Mouse (Mus musculus) embryonic facial prominence, embryonic 11.5 days (tissue): ENCODE data around the gene Otulin. TPM values are rescaled to one million over a fixed set of nuclear protein-coding genes. Genes with fewer than 3 reads are reported as not detected.

Experiments used
- ATAC-seq: fragments of 200-750 bp; cut with Nextera tagmentation; replicated peaks from 2 replicates; pipeline ENCODE4 v1.8.0; 2017; ENCODE audit warnings: low read depth; ENCODE audit not compliant: insufficient number of reproducible peaks, low FRiP score, low TSS enrichment
- DNase-seq: peaks from one replicate; pipeline ENCODE4 v3.0.0-alpha.2; 2015; ENCODE audit warnings: low spot score
- H3K27ac ChIP-seq: fragments of 300-500 bp; sonication (generic); replicated peaks from 2 replicates; pipeline ENCODE4 v1.5.1; 2014; ENCODE audit warnings: mild to moderate bottlenecking, low read depth, low read length, control low read depth
- H3K27me3 ChIP-seq: fragments of 300-500 bp; sonication (generic); 2 replicates; pipeline ENCODE4 v1.6.1; 2014; ENCODE audit warnings: mild to moderate bottlenecking, low read length, moderate library complexity, mixed read lengths; ENCODE audit not compliant: control insufficient read depth, insufficient read depth
- H3K36me3 ChIP-seq: fragments of 300-500 bp; sonication (generic); replicated peaks from 2 replicates; pipeline ENCODE4 v1.6.1; 2014; ENCODE audit warnings: low read depth, mild to moderate bottlenecking, low read length, moderate library complexity, mixed read lengths; ENCODE audit not compliant: control insufficient read depth, insufficient read depth
- H3K4me1 ChIP-seq: fragments of 300-500 bp; sonication (generic); 2 replicates; pipeline ENCODE4 v1.6.1; 2014; ENCODE audit warnings: low read length, mixed read lengths; ENCODE audit not compliant: control insufficient read depth, insufficient read depth
- H3K4me2 ChIP-seq: fragments of 300-500 bp; sonication (generic); 2 replicates; pipeline ENCODE4 v1.6.1; 2014; ENCODE audit warnings: low read depth, mild to moderate bottlenecking, control low read depth, low read length, moderate library complexity
- H3K4me3 ChIP-seq: fragments of 300-500 bp; sonication (generic); 2 replicates; pipeline ENCODE4 v1.5.1; 2014; ENCODE audit warnings: low read depth, low read length, control low read depth
- H3K9ac ChIP-seq: fragments of 300-500 bp; sonication (generic); replicated peaks from 2 replicates; pipeline ENCODE4 v1.6.1; 2014; ENCODE audit warnings: mild to moderate bottlenecking, control low read depth, low read length
- H3K9me3 ChIP-seq: fragments of 300-500 bp; sonication (generic); replicated peaks from 2 replicates; pipeline ENCODE4 v1.6.1; 2016; ENCODE audit warnings: mild to moderate bottlenecking, low read length, inconsistent platforms, mixed read lengths; ENCODE audit not compliant: control insufficient read depth
- WGBS: fragments of 180-500 bp; shearing (Covaris S2); extraction: QIAGEN DNeasy Blood & Tissue Kit; methylation state at CpG from one replicate; pipeline ENCODE4 v1.1.7; 2014; 5-methylcytosine and 5-hydroxymethylcytosine counted together
- polyA plus RNA-seq: library from polyadenylated mRNA; unstranded; fragments of >200 nt; fragmentation: Nextera tagmentation; extraction: Ambion mirVana; gene quantifications from 2 replicates; pipeline ENCODE4 v1.2.1, GENCODE M21; 2014

The Otulin gene
- polyA plus RNA-seq, 1 experiment from 2014 or later = 38.0 TPM

- Histone ChIP-seq H3K4me3 (peak overlapping the region; percentile 93), H3K27me3 (no peaks in the 10 kb centered on the region), H3K9me3 (no peaks in the 10 kb centered on the region), H3K9ac (peak overlapping the region; percentile 81), H3K4me1 (no peaks in the 10 kb centered on the region; the same call in 1 of the 2 replicates), H3K36me3 (no peaks in the 10 kb centered on the region; the same call in 1 of the 2 replicates), H3K27ac (no peak overlapping the region), H3K4me2 (peak overlapping the region; percentile 71)
- 2% methylated on average over 52 of the region's 53 CpGs for WGBS
- DNase-seq = peak; percentile 4
- no peak; the same call in 1 of the 2 replicates for ATAC-seq
Observed at GRCm38 (mm10) chr15:27629800-27630600, 493 bp downstream of the Otulin start.

GRCm38 (mm10) chr15:27629046-27629445 is 1.4 kb downstream of the Otulin start:
- H3K9me3 ChIP-seq = no peaks in the 10 kb centered on the region
- H3K4me2 ChIP-seq = peak overlapping the region; percentile 5; the same call in 1 of the 2 replicates
- no peak overlapping the region for H3K4me3 ChIP-seq
- ATAC-seq (no peak), DNase-seq (no peak)
- H3K36me3 ChIP-seq = no peaks in the 10 kb centered on the region; the same call in 1 of the 2 replicates
- no peak overlapping the region for H3K9ac ChIP-seq
- no peak overlapping the region for H3K27ac ChIP-seq
- 81% methylated on average over 4 of the region's 4 CpGs for WGBS
- H3K27me3 ChIP-seq = no peaks in the 10 kb centered on the region
- H3K4me1 ChIP-seq = no peaks in the 10 kb centered on the region; the same call in 1 of the 2 replicates

DNA sequence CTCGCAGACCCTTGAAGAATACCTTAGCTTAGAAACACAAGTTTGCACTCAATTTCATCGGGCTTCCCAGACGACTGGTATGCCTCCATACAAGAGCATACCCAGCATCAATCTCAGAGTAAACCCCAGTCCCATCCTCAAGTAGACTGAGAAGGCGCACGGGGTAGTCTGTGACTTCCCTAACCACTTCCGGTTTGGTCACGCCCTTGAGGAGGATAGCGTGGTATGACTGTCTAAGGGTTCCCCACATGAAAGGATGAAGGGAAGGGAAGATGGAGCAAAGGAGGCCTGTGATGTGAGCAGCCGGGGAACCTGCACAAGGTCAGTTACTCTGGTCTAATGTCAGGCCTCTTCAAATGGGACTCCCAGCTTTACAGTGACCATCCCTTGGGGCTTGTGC is 2.7 kb downstream of the Otulin start:
- WGBS = 86% methylated on average over 9 of the region's 9 CpGs
- ATAC-seq (no peak), DNase-seq (no peak)
- Histone ChIP-seq H3K27ac (no peak overlapping the region), H3K27me3 (no peaks in the 10 kb centered on the region), H3K9ac (no peak overlapping the region), H3K4me3 (no peak overlapping the region), H3K4me1 (no peaks in the 10 kb centered on the region; the same call in 1 of the 2 replicates), H3K36me3 (no peaks in the 10 kb centered on the region; the same call in 1 of the 2 replicates), H3K4me2 (no peak overlapping the region), H3K9me3 (no peaks in the 10 kb centered on the region)

DNA sequence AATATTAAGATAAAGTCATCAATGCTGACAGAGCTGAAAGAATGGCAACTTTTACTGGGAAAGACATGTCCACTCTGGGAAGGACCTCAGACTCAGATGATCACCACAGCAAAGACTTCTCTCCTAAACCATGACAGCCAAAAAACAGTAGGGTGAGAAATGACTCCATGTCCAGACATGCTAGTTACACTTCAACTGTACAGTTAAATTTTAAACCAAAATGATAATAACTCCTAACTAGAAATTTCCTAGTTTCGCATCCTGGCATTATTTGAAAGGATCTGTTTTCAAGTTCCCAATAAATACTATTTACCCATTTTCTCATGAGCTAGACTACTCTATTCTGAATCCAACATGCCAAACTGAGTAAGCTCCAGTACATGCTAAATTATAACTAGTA is 4.2 kb downstream of the Otulin start:
- no peak for ATAC-seq
- 93% methylated on average over 1 of the region's 1 CpGs for WGBS

GRCm38 (mm10) chr15:27625890-27626255 is 4.6 kb downstream of the Otulin start:
- H3K4me1 ChIP-seq = no peaks in the 10 kb centered on the region; the same call in 1 of the 2 replicates
- peaks cover 2% of the 10 kb centered on the region for H3K36me3 ChIP-seq
- no peak overlapping the region for H3K4me3 ChIP-seq
- DNase-seq (no peak), ATAC-seq (no peak)
- H3K9me3 ChIP-seq = no peaks in the 10 kb centered on the region
- 92% methylated on average over 10 of the region's 10 CpGs for WGBS
- no peak overlapping the region for H3K4me2 ChIP-seq
- no peaks in the 10 kb centered on the region for H3K27me3 ChIP-seq
- H3K27ac ChIP-seq = no peak overlapping the region
- H3K9ac ChIP-seq = no peak overlapping the region

More for the DNA sequence above, 4.2 kb downstream of the Otulin start:
- Histone ChIP-seq H3K4me2 (no peak overlapping the region), H3K27ac (no peak overlapping the region), H3K9me3 (no peaks in the 10 kb centered on the region), H3K27me3 (no peaks in the 10 kb centered on the region), H3K36me3 (peaks cover 2% of the 10 kb centered on the region), H3K9ac (no peak overlapping the region), H3K4me1 (no peaks in the 10 kb centered on the region; the same call in 1 of the 2 replicates), H3K4me3 (no peak overlapping the region)
- DNase-seq = no peak

DNA sequence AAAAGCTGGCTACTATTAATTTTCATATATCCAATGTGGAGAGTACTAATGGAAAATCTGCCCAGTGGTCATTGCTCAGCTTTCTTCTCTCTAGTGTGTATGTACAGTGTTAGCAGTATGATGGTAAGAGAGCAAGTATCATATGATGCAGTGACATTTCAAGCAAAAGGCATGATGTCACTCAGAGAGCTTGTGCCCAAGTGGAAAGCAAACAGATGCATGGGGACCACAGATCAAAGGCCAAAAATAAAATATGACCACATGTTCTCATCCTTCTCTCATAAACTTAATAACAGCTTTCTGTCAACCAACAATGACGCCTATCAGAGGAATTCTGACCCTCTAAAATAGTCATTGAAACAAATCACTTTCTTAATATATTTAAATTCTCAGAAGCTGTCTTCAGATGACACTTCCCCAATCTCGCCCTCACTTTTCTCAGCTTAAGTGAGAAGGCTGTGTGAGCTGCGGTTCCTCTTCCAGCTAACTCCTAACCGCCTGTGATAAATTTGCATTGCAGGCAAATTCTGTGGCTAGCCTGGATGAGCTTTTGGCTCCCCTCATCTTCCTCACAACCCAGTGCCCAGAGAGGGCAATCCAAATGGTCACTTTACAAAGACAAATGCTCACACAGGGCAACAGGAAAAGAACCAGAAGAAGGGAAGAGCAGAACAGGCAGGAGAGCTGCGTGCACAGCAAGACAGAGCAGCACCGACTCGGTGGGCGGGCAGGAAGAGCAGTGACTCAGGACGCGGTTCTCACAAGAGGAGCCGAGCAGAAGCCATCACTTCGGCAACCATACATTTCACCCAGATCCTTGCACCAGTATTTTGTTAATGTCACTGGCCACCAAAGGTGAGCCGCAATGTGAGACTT is 5.2 kb downstream of the Otulin start:
- H3K36me3 ChIP-seq = peaks cover 2% of the 10 kb centered on the region
- no peaks in the 10 kb centered on the region for H3K27me3 ChIP-seq
- ATAC-seq (no peak), DNase-seq (no peak)
- no peaks in the 10 kb centered on the region; the same call in 1 of the 2 replicates for H3K4me1 ChIP-seq
- no peak overlapping the region for H3K27ac ChIP-seq
- no peak overlapping the region for H3K4me3 ChIP-seq
- WGBS = 92% methylated on average over 13 of the region's 13 CpGs
- no peak overlapping the region for H3K4me2 ChIP-seq
- no peaks in the 10 kb centered on the region for H3K9me3 ChIP-seq
- H3K9ac ChIP-seq = no peak overlapping the region

GRCm38 (mm10) chr15:27623286-27623685 is 7.2 kb downstream of the Otulin start:
- Histone ChIP-seq H3K9me3 (no peaks in the 10 kb centered on the region), H3K27me3 (no peaks in the 10 kb centered on the region), H3K4me1 (no peaks in the 10 kb centered on the region), H3K27ac (no peak overlapping the region), H3K36me3 (peaks cover 2% of the 10 kb centered on the region), H3K4me2 (no peak overlapping the region), H3K9ac (no peak overlapping the region), H3K4me3 (no peak overlapping the region)
- DNase-seq (no peak), ATAC-seq (no peak)
- 92% methylated on average over 6 of the region's 6 CpGs for WGBS
